Mouse (Mus musculus) forebrain, embryonic 16.5 days (tissue): ENCODE measurements around the gene Slc6a2. TPM values are rescaled to one million over a fixed set of nuclear protein-coding genes. Genes with fewer than 3 reads are reported as not detected.

ENCODE experiments used
- ATAC-seq: fragments of 200-750 bp; cut with Nextera tagmentation; 2 replicates; pipeline ENCODE4 v1.8.0; 2017; ENCODE audit warnings: mild to moderate bottlenecking, moderate library complexity
- H3K27ac ChIP-seq: fragments of 300-500 bp; sonication (generic); 2 replicates; pipeline ENCODE4 v1.5.1; 2014; ENCODE audit warnings: low read length, control low read depth
- H3K27me3 ChIP-seq: fragments of 300-500 bp; sonication (generic); replicated peaks from 2 replicates; pipeline ENCODE4 v1.6.1; 2014; ENCODE audit warnings: low read length; ENCODE audit not compliant: control insufficient read depth, insufficient read depth
- H3K36me3 ChIP-seq: fragments of 300-500 bp; sonication (generic); 2 replicates; pipeline ENCODE4 v1.6.1; 2014; ENCODE audit not compliant: control insufficient read depth, insufficient read depth
- H3K4me1 ChIP-seq: fragments of 300-500 bp; sonication (generic); replicated peaks from 2 replicates; pipeline ENCODE4 v1.6.1; 2014; ENCODE audit warnings: low read length; ENCODE audit not compliant: control insufficient read depth, insufficient read depth
- H3K4me2 ChIP-seq: fragments of 300-500 bp; sonication (generic); 2 replicates; pipeline ENCODE4 v1.6.1; 2014; ENCODE audit warnings: mild to moderate bottlenecking, low read length, control low read depth
- H3K4me3 ChIP-seq: fragments of 300-500 bp; sonication (generic); replicated peaks from 2 replicates; pipeline ENCODE4 v1.5.1; 2014; ENCODE audit warnings: mild to moderate bottlenecking, low read length, control low read depth
- H3K9ac ChIP-seq: fragments of 300-500 bp; sonication (generic); replicated peaks from 2 replicates; pipeline ENCODE4 v1.6.1; 2014; ENCODE audit warnings: low read depth, low read length, control low read depth
- H3K9me3 ChIP-seq: fragments of 300-500 bp; sonication (generic); 2 replicates; pipeline ENCODE4 v1.6.1; 2016; ENCODE audit warnings: low read length; ENCODE audit not compliant: control insufficient read depth
- WGBS: fragments of 180-500 bp; shearing (Covaris S2); extraction: QIAGEN DNeasy Blood & Tissue Kit; methylation state at CpG from one replicate; pipeline ENCODE4 v1.1.7; 2014; 5-methylcytosine and 5-hydroxymethylcytosine counted together
- polyA plus RNA-seq: library from polyadenylated mRNA; unstranded; fragments of >200 nt; fragmentation: Nextera tagmentation; extraction: Ambion mirVana; gene quantifications from 2 replicates; pipeline ENCODE4 v1.2.1, GENCODE M21; 2015

The Slc6a2 gene
- polyA plus RNA-seq = not detected in 2 replicates

- Histone ChIP-seq H3K9ac (peak within 1 kb of the TSS; percentile 29; the same call in 1 of the 2 replicates), H3K27me3 (peaks cover 41% of the 10 kb centered on the region), H3K36me3 (no peaks in the 10 kb centered on the region), H3K4me3 (peak within 1 kb of the TSS; percentile 34), H3K4me1 (peaks cover 10% of the 10 kb centered on the region), H3K4me2 (peak within 1 kb of the TSS; percentile 54), H3K9me3 (no peaks in the 10 kb centered on the region), H3K27ac (no peak within 1 kb of the TSS)
- ATAC-seq = no peak
- 75% methylated on average over 10 of the region's 10 CpGs for WGBS
Measured at GRCm38 (mm10) chr8:92959779-92960178, at the start of gene Slc6a2. Gene Slc6a2, plus strand, starts transcription at chr8:92960079.

- H3K4me2 ChIP-seq = no peak overlapping the region
- H3K9ac ChIP-seq = no peak overlapping the region
- no peak overlapping the region for H3K27ac ChIP-seq
- 64% methylated on average over 3 of the region's 3 CpGs for WGBS
- H3K4me1 ChIP-seq = no peaks in the 10 kb centered on the region
- no peak for ATAC-seq
- H3K9me3 ChIP-seq = no peaks in the 10 kb centered on the region
- no peaks in the 10 kb centered on the region for H3K36me3 ChIP-seq
- no peak overlapping the region for H3K4me3 ChIP-seq
- H3K27me3 ChIP-seq = no peaks in the 10 kb centered on the region
Measured at GRCm38 (mm10) chr8:92911477-92911876, 48.4 kb upstream of the Slc6a2 start.

GRCm38 (mm10) chr8:92913396-92913795 is 46.5 kb upstream of the Slc6a2 start:
- H3K4me2 ChIP-seq = no peak overlapping the region
- no peaks in the 10 kb centered on the region for H3K9me3 ChIP-seq
- H3K9ac ChIP-seq = no peak overlapping the region
- H3K4me3 ChIP-seq = no peak overlapping the region
- H3K36me3 ChIP-seq = no peaks in the 10 kb centered on the region
- no peak for ATAC-seq
- H3K4me1 ChIP-seq = no peaks in the 10 kb centered on the region
- no peak overlapping the region for H3K27ac ChIP-seq
- WGBS = 84% methylated on average over 7 of the region's 7 CpGs
- no peaks in the 10 kb centered on the region for H3K27me3 ChIP-seq

GRCm38 (mm10) chr8:92916082-92916481 is 43.8 kb upstream of the Slc6a2 start:
- Histone ChIP-seq H3K9ac (no peak overlapping the region), H3K36me3 (no peaks in the 10 kb centered on the region), H3K4me3 (no peak overlapping the region), H3K9me3 (no peaks in the 10 kb centered on the region), H3K27me3 (no peaks in the 10 kb centered on the region), H3K4me1 (no peaks in the 10 kb centered on the region), H3K27ac (no peak overlapping the region), H3K4me2 (no peak overlapping the region)
- 85% methylated on average over 3 of the region's 3 CpGs for WGBS
- ATAC-seq = no peak

DNA sequence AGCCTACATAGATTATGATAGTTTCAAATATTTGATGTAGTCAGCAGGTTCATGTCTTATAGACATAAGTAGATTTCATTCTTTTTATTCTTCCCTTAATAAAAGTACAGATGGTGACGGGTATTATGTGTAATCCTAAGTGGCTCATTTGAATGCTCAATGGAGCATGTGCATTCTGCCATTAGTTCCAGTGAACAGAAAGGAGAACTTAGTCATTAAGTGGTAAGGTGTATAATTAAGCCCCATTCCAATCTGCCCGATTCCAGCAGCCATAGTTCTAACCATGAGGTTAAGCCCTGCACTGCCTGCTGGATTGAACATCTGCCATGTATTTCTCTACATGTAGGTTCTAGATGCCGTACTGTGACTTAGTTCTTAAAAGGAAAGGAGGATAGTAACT is 38.1 kb upstream of the Slc6a2 start:
- Histone ChIP-seq H3K36me3 (no peaks in the 10 kb centered on the region), H3K4me3 (no peak overlapping the region), H3K9ac (no peak overlapping the region), H3K9me3 (no peaks in the 10 kb centered on the region), H3K27ac (no peak overlapping the region), H3K4me1 (no peaks in the 10 kb centered on the region), H3K4me2 (no peak overlapping the region), H3K27me3 (no peaks in the 10 kb centered on the region)
- WGBS = 45% methylated on average over 3 of the region's 3 CpGs
- no peak for ATAC-seq

GRCm38 (mm10) chr8:92928986-92929385 is 30.9 kb upstream of the Slc6a2 start:
- Histone ChIP-seq H3K4me3 (no peak overlapping the region), H3K27ac (no peak overlapping the region), H3K9ac (no peak overlapping the region), H3K4me2 (no peak overlapping the region), H3K4me1 (no peaks in the 10 kb centered on the region), H3K36me3 (no peaks in the 10 kb centered on the region), H3K9me3 (peaks cover 3% of the 10 kb centered on the region; the same call in 1 of the 2 replicates), H3K27me3 (no peaks in the 10 kb centered on the region)
- no peak for ATAC-seq
- 75% methylated on average over 4 of the region's 4 CpGs for WGBS

DNA sequence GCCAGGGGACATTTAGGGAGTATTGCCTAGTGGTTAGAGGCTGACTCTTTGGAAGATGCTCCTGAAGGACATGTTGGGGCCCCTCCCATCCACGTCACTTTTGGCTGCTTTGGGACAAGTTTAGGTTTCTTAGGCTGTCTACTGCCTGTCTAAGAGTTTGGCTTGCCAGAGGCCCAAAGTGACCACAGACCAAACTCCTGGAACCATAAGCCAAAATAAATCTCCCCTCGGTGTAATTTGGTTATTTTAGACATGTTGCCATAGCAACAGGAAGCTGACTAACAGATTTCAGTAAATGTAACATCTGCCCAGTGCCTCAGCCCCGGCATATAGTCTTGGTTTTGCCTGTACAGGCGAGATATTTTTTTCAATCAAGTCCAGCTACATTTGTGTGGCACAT is 21.8 kb upstream of the Slc6a2 start:
- no peak for ATAC-seq

GRCm38 (mm10) chr8:92949071-92949470 is 10.8 kb upstream of the Slc6a2 start:
- 88% methylated on average over 4 of the region's 4 CpGs for WGBS
- Histone ChIP-seq H3K36me3 (no peaks in the 10 kb centered on the region), H3K9ac (no peak overlapping the region), H3K9me3 (no peaks in the 10 kb centered on the region), H3K4me3 (no peak overlapping the region), H3K4me1 (no peaks in the 10 kb centered on the region), H3K27ac (no peak overlapping the region), H3K27me3 (no peaks in the 10 kb centered on the region), H3K4me2 (no peak overlapping the region)
- ATAC-seq = no peak

More for the DNA sequence above, 21.8 kb upstream of the Slc6a2 start:
- H3K9ac ChIP-seq = no peak overlapping the region
- 71% methylated on average over 4 of the region's 4 CpGs for WGBS
- no peak overlapping the region for H3K4me2 ChIP-seq
- no peaks in the 10 kb centered on the region for H3K27me3 ChIP-seq
- H3K27ac ChIP-seq = no peak overlapping the region
- H3K4me1 ChIP-seq = no peaks in the 10 kb centered on the region
- no peaks in the 10 kb centered on the region for H3K36me3 ChIP-seq
- H3K4me3 ChIP-seq = no peak overlapping the region
- no peaks in the 10 kb centered on the region for H3K9me3 ChIP-seq

- Histone ChIP-seq H3K27me3 (no peaks in the 10 kb centered on the region), H3K4me3 (no peak overlapping the region), H3K27ac (no peak overlapping the region), H3K36me3 (no peaks in the 10 kb centered on the region), H3K9me3 (no peaks in the 10 kb centered on the region), H3K9ac (no peak overlapping the region), H3K4me1 (no peaks in the 10 kb centered on the region), H3K4me2 (no peak overlapping the region)
- 66% methylated on average over 12 of the region's 12 CpGs for WGBS
- no peak for ATAC-seq
Measured at GRCm38 (mm10) chr8:92950639-92951371, 9.1 kb upstream of the Slc6a2 start.
